Mouse (Mus musculus) cerebellum, adult (tissue): ENCODE data around the gene Osgin1.

ENCODE experiments used
- ATAC-seq: cut with Nextera tagmentation; 2 replicates; pipeline ENCODE4 v1.9.2; 2017; ENCODE audit warnings: mild to moderate bottlenecking, moderate library complexity, mixed read lengths; ENCODE audit not compliant: insufficient number of reproducible peaks, low FRiP score, low TSS enrichment

The Osgin1 gene

GRCm38 (mm10) chr8:119440250-119440951 is 6.5 kb downstream of the Osgin1 start:
- ATAC-seq = no peak; the same call in 1 of the 2 replicates

GRCm38 (mm10) chr8:119440952-119441270 is 7.0 kb downstream of the Osgin1 start:
- no peak for ATAC-seq

GRCm38 (mm10) chr8:119442013-119442412 is 8.1 kb downstream of the Osgin1 start:
- no peak for ATAC-seq

- no peak for ATAC-seq
Measured at GRCm38 (mm10) chr8:119442970-119443369, 9.0 kb downstream of the Osgin1 start.

DNA sequence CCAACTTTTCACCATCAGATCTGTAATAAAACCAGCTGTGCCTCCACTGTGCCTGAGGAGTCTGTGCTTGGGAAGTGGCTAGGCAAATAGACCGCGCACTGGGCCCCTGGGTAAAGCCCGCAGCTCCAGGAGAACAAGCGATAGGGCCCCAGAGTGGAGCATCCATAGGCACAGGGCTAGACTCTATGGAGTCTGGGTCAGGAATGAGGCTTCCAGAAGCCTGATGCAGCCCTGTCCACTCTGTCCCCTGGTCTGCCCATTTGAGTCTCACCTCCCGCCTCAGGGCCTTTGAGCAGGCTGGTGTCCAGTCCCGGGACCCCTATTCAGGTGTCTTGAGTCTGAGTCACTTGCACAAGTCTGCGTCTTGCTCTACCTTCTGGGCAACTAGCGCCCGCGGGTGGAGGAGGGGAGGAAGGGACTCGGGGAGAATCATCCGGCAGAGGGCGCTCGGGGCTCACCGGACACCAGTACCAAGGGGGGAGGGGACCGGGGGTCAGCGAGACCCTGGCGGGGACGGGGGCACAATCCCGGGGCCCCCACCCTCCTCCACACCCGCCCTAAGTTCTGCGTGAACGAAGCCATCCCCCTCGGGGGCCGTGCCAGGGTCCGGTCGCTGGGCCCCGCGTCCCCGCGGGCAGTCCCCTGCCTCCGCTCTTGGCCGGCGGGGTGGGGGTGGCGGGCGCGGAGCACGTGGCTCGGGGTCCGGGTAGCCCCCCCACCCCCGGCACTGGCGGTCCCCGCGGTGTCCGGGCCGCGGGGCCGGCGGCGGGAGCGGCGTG is 12.5 kb downstream of the Osgin1 start, which contains the start of gene Necab2:
TSS of gene Necab2 (plus strand) at position 509 of the 779 bp plus-strand sequence.
- ATAC-seq = no peak

DNA sequence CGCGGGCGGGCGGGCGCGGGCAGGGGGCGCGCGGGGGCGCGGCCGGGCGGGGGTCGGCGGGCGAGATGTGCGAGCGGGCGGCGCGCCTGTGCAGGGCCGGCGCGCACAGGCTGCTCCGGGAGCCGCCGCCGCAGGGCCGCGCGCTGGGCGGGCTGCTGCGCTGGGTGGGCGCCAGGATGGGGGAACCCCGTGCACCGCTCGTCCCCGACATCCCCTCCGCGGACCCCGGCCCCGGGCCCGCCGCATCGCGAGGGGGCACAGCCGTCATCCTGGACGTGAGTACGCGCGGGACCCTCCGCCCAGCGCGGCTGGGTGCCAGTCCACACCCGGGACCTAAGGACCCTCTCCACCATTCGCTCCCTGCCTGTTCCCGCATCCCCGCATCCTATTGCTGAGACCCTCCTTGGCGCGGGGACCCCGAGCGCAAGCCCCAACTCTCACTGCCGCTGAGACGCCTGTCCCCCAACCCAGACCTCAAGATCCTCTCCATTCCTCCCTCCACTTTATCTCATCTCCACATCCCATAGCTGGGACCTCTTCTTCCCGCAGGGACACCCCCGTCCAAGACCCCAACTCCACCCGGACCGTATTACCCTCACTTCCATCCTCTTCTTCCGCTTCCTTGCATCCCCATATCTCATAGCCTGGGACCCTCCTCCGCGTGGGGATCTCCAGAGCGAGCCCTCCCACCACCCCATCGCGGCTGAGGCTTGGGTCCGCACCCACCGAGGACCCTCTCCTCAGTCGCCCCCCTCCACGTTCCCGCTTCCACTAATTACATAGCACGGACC is 13.3 kb downstream of the Osgin1 start:
- ATAC-seq = no peak

- ATAC-seq = no peak
Measured at GRCm38 (mm10) chr8:119447781-119448170, 13.9 kb downstream of the Osgin1 start.

DNA sequence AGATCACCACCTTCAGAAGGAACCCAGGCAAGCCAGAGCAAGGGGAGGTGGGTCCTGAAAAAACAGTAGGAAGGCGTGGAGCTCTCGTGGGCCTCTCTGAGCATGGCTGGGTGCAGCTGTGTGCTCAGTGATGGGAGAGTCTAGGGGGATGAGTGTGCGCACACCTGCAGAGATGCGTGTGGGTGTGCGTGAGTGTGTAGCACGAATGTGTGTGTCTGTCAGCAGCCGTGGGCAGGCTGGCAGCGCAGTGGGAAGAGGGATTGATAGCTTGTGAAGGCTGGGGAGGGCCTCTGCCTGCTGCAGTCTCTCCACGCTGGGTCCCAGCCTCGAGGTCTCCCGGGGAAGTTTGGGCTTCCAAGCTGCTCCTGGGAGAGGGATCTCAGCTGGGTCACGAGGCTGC is 15.7 kb downstream of the Osgin1 start:
- no peak for ATAC-seq

DNA sequence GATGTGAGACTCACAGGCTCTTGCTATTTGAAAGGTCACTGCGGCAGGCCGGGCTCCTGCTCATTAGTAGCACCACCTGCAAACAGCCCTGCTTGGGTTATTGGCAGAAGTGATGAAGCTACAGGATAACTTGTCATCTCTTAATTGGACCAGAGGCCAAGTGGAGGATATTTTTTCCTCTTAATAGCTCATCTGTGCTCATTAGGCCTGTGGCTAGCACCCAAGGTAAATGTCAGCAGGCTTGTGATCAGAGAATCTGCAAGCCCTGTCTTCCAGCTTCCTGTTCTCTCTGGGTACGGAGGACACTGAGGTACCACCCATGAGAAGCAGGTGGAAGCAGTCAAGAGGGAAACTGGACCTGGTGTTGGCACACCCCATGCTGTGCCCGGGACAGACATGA is 17.2 kb downstream of the Osgin1 start:
- ATAC-seq = no peak

DNA sequence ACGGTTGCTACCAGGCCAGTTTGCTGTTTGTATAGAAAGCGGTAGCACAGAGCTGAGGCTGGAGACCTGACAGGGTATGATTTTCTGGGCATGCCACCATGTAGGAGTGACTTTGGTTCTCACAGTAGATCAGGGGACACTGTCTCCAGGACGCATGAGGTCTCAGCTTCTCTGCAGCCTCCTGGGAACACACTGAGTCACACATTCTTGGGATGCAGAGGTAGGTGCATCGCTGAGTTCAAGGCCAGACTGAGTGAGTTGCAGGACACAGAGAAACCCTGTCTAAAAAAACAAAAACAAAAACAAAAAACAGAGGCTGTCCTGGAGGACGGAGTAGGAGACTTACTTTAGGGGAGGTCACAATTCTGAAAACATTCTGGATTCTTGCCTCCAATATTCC is 19.0 kb downstream of the Osgin1 start:
- ATAC-seq = no peak

DNA sequence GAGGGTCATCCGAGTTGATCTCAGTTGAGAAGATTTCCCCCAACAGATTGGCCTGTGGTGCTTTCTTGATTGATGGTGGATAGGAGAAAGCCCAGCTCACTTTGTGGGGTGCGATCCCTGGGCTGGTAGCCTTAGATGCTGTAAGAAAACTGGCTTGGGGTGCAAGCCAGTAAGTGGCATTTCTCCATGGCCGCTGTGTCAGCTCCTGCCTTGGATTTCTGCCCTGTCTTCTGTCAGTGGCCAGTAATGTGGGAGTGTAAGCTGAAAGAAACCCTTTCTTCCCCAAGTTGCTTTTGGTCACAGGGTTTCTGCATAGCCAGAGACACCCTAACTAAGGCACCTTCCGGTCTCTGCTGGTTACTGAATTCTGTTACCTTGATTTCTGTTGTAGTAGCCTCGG is 22.1 kb downstream of the Osgin1 start:
- ATAC-seq = no peak

DNA sequence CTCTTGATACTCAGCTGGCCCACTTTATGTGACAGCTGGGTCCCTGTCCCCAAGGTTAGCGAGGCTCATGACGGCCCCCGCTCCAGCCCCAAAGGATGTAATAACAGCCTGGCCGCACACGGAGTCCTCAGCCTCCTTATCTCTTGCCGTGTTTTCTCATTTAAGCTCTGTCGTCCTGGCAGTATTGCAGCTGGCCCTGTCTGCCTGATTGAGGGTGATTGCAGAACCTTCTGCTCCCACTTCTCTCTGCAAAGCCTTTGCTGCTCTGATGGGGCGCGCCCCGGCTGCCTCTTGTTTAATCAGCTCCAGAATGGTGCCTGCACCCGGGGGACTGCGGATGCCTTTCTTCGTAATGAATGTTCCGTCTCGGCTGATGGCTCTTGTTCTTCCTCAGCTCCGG is 25.8 kb downstream of the Osgin1 start:
- ATAC-seq = no peak

- no peak for ATAC-seq
Measured at GRCm38 (mm10) chr8:119461356-119461755, 27.4 kb downstream of the Osgin1 start.

- ATAC-seq = no peak
Measured at GRCm38 (mm10) chr8:119463709-119464108, 29.8 kb downstream of the Osgin1 start.

- no peak for ATAC-seq
Measured at GRCm38 (mm10) chr8:119466105-119466504, 32.2 kb downstream of the Osgin1 start.

- no peak for ATAC-seq
Measured at GRCm38 (mm10) chr8:119466794-119467193, 32.9 kb downstream of the Osgin1 start.

GRCm38 (mm10) chr8:119468091-119468490 is 34.2 kb downstream of the Osgin1 start:
- ATAC-seq = no peak

DNA sequence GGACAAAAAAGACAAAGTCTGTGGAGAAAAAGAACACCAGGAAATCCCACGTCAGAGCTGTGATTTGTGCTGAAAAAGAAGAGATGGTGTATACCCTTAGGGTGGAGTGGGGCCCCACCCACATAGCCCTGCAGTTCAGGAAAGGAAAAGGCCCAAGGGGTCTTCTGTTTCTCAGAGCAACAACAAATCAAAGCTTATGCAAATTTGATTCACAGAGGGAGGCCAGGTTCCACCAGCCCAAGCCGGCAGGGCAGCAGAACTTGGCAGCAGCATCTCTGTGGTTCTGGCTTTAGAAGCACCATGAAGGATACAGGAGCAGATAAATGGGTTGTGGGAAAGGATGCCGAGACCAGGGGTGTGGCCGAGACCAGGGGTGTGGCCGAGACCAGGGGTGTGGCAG is 44.8 kb downstream of the Osgin1 start:
- no peak for ATAC-seq

GRCm38 (mm10) chr8:119484145-119484896 is 50.4 kb downstream of the Osgin1 start:
- ATAC-seq = no peak

- no peak for ATAC-seq
Measured at GRCm38 (mm10) chr8:119487093-119487492, 53.2 kb downstream of the Osgin1 start.
